Mouse (Mus musculus) ovary, postnatal 36 days (tissue): ENCODE measurements around the gene Idnk.

ENCODE experiments used
- DNase-seq: peaks from one replicate; pipeline ENCODE4 v3.0.0; 2022; ENCODE audit warnings: low spot score, mixed read lengths

Gene Idnk

DNA sequence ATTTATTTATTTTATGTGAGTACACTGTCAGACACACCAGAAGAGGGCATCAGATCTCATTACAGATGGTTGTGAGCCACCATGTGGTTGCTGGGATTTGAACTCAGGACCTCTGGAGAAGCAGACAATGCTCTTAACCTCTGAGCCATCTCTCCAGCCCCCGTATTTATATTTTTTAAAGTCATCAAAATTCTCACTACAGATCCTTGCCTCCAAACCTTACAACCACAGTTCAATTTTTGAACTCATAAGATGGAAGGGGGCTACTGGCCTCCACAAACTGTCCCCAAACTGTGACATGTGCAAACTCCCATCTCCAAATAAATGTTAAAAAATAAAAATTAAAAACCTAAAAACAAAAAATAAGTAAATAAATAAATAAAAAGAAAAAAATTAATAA is 9.7 kb upstream of the Idnk start:
- no peak for DNase-seq

DNA sequence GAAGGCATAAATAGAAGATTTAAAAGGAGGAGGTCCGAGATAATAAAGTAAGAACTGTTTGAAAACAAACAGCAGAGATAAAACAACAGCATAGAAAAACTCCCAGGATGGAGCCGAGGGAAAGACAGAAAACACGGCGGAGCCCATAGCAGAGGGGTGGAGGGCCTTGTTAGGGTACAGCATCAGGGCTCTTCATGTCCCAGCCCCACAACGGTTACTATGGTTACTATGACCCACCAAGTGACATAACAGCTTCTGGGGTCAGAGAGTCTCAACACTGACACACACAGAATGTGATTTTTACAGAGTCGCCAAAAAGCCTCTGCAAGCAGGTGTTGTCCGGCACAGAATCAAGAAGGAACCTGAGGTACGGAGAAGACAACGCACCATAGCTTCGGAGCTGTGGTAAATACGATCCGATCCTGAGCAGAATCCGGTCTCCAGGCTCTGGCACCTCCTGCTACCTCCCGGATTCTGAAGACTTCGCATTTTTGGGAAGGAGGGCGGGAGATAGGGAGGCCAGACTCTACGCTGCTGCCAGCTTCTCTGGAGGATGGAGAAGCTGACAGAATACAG is 9.1 kb upstream of the Idnk start:
- peak; percentile 60 for DNase-seq

- peak; percentile 12 for DNase-seq
Observed at GRCm38 (mm10) chr13:58149033-58149558, 8.4 kb upstream of the Idnk start.

- no peak for DNase-seq
Observed at GRCm38 (mm10) chr13:58149629-58150028, 7.8 kb upstream of the Idnk start.

DNA sequence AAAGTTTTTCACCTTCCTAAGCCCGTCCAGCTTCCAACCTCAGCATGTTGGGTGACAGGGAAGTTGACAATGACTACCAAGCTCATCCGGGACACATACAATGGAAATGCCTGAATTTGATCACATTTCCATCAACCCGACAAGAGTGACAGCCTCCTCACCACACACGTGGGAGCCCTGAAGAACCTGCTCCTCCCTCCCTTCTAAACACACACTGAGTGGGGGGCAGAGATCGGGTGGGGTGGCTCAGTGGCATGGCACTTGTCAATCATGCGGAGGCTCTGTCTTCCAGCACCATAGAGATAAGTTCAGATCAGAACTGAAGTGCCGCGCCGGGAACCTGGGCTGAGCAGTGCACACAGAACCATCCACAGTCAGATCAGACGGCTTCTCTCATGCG is 7.0 kb upstream of the Idnk start:
- DNase-seq = no peak

DNA sequence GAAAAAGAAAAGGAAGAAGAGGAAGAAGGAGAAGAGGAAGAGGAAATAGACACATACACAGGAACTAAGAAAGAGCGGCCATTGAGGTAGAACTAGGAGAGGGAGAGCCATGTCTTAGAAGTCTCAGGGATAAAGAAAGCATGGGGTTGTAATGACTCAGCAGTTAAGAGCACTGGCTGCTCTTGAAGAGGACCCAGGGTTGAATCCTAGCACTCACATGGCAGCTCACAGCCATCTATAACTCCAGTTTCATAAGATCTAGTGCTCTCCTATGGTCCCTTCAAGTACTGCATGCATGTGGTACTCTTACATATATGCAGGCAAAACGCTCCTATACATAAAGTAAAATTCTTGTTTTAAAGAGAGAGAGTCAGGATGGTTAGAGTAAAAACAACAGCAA is 1.4 kb upstream of the Idnk start:
- DNase-seq = no peak

DNA sequence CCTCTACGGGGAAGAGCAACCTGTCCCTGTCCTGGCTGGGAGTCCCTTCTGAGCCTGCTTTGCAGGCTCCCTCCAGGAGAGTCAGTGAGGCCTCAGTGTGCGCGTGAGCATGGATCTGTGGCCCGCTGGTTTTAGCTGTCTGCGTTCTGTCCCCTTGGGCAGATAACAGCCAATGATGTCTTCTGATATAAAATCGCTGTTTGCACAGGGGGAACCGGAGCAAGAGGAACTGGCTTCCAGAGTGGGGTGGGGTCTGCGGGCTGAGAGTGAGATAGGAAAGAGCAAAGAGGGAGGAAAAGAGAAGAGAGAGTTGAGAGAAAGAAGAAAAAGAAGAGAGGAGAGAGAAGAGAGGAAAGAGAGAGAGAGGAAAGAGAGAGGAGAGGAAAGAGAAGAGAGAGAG is 413 bp upstream of the Idnk start:
- no peak for DNase-seq

DNA sequence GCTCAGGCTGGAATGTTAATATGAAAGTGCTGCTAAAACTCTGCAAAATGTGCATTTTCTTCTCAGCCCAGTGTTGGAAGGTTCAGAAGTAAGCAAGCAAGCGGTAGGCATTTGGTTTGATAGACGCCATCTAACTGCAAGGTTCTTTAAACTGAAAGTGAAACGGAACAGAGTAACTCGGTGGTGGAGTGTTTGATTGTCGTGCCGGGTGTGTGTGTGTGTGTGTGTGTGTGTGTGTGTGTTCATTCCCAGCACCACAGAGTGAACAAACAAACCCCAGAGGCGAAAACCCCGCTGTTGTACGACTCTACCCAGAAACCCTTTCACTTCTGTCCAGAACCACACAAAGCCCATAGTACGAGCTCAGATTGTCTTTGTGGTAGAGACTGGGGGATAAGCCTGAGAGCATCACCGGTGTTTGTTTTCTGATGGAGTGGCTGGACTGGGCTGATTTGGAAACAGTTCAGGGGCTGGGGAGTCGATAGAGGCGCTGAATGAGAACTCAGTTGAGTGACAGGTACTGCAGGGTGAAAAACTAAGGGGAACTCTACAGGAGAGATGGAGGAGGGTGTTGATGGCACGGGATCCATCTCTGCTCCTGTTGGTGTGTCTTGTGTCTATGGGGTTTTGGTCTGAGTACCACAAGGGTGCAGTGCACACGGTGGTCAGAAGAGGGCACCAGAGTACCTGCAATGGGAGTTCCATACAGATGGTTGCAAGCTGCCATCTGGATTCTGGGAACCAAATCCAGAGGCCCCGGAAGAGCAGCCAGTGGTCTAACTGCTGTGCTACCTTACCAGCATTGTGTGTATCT is 857 bp downstream of the Idnk start:
- DNase-seq = peak; percentile 81

- no peak for DNase-seq
Observed at GRCm38 (mm10) chr13:58160761-58161160, 3.3 kb downstream of the Idnk start.

DNA sequence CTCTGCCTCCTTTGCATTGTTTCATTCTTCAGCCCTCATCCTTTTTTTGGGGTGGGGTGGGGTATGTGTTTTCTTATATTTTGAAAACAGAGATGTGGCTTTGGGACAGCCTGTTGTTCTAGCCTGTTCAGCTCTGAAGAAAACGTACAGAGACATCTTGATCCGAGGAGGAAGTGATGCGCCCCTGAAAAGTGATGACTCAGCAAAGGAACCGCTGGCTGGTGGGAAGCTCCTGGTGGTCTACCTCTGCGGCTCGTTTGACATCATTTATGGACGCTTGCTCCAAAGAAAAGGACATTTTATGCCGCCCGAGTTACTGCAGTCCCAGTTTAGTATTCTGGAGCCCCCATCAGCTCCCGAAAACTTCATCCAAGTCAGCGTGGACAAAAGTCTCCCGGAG is 5.9 kb downstream of the Idnk start:
- no peak for DNase-seq

GRCm38 (mm10) chr13:58168119-58168518 is 10.7 kb downstream of the Idnk start:
- DNase-seq = no peak

- DNase-seq = no peak
Observed at GRCm38 (mm10) chr13:58176105-58176504, 18.7 kb downstream of the Idnk start.

DNA sequence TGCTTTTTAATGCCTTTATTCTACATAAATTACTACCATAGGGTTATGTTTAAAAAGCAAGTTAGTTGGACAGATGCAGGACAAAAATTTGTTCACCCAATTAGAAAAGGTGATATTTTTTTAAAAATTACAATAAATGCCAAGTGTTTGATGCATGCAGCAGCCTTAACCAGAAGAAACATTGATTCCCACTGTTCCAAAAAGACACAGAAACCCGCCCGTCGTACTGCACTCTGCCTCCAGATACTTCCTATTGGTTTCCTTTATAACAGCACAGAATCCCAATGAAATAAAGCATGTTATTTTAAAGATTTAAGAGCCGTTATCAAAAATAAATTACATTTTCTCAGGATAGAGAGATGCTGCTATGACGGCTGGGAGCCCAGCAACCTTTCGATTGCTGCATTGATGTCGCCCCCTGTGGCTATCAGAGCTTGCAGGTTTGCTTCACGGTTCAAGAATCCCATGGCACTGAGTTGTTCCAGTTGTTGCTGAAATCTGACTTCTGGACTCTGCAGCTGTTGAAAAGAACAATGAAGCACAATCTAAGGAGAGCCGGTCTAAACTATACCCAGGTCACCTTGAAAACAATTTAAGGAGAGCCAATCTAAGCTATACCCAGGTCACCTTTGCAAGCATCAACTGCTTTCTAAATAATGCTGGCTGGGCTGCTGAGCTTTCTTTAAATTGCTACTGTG is 20.2 kb downstream of the Idnk start:
- peak; percentile 96 for DNase-seq

- DNase-seq = no peak
Observed at GRCm38 (mm10) chr13:58181607-58182551, 24.4 kb downstream of the Idnk start.

DNA sequence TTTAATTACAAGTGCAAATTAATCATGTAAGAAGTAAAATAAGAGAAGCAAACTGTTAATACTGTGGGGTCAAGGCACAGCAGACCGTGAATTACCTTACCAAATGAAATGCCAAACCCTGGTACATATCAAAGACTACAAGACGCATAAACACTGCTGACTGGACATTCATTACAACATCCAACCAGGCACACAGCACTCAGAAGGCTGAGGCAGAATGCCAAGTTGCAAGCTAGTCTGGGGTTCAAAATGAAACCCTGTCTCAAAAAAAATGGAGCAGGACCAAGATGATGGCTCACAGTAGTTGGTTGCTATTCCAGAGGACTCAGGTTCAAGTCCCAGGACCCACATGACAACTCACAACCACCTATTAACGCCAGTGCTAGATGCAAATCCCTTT is 26.7 kb downstream of the Idnk start:
- no peak for DNase-seq

DNA sequence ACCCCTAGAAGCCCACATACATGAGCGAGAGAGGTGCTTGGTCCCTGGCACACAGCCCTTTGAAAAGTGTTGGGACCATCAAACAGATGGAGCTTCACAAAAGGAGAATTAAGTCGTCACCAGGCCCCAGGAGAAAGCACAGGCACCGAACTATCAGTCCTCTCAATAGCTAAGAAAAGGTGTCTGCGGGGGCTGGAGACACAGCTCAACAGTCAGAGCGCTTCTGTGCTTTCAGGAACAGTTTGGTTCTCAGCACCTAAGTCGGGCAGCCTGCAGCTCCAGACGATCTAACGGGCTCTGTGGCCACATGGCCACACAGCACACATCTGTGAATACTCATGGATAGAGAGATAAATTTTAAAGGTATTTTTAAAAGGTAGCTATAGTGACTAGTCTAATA is 28.8 kb downstream of the Idnk start:
- DNase-seq = no peak

GRCm38 (mm10) chr13:58187751-58188150 is 30.3 kb downstream of the Idnk start:
- no peak for DNase-seq

- peak; percentile 75 for DNase-seq
Observed at GRCm38 (mm10) chr13:58188412-58188811, 31.0 kb downstream of the Idnk start.

- no peak for DNase-seq
Observed at GRCm38 (mm10) chr13:58189473-58189872, 32.0 kb downstream of the Idnk start.

DNA sequence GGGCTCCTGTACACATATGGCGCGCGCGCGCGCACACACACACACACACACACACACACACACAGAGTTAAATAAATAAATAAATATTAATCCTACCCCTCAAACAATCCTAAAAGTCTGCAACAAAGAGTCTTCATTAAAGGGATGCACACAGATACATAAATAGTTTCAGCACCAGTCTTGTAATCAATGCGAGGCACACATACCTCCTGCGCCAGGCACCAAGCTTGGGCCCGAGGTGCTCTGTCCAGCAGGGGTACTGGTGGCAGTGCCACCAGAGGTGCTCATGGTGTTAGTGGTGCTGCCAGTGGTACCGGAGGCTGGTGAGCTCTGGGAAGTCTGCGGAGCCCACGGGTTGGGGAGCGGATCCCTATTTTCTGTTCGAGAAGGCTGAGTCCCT is 34.1 kb downstream of the Idnk start:
- no peak for DNase-seq

- no peak for DNase-seq
Observed at GRCm38 (mm10) chr13:58192146-58192545, 34.7 kb downstream of the Idnk start.

DNA sequence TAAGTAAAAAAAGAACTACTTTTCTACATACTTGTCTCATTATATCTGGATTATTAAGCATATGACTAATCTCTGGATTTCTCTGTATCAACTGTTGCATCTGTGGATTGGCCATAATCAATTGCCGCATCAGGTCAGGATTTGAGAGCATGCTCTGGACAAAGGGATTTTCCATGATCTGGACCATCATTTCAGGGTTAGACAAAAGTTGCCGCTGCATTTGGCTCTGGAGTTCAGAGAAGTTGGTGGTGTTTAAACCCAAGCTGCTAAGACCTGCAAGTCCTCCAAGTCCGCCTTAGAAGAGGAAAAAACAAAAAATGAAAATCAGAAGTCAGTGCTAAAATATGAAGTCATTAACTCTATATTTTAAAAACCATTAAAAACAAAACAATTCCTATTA is 35.8 kb downstream of the Idnk start:
- no peak for DNase-seq
